Mouse (Mus musculus) MEL (cell line): ENCODE measurements around the gene Trnau1ap. TPM values are rescaled to one million over a fixed set of nuclear protein-coding genes. Genes with fewer than 3 reads are reported as not detected.

Source experiments
- DNase-seq: peaks from one replicate; pipeline ENCODE4 v3.0.0; 2011; ENCODE audit warnings: low read depth, low spot score
- H3K27ac ChIP-seq: 2 replicates; pipeline ENCODE4 v1.5.1; 2012; ENCODE audit warnings: low read depth, mild to moderate bottlenecking, control low read depth, low read length, moderate library complexity; ENCODE audit not compliant: control insufficient read depth
- H3K27me3 ChIP-seq, 2 experiments: fragments of 150-350 bp in 1 of 2; sonication (generic) in 1 of 2; 2 replicates each; pipeline ENCODE4 v1.6.1; 2012; ENCODE audit warnings: low read length in 2 of 2, mild to moderate bottlenecking in 2 of 2, improper control_type of control experiment in 1 of 2, moderate library complexity in 1 of 2; ENCODE audit not compliant: insufficient read depth in 2 of 2, control insufficient read depth in 1 of 2
- H3K36me3 ChIP-seq, 2 experiments: 2 replicates each; pipeline ENCODE4 v1.6.1; 2012 to 2014; ENCODE audit warnings: low read length in 2 of 2, improper control_type of control experiment in 1 of 2, inconsistent platforms in 1 of 2, mild to moderate bottlenecking in 1 of 2; ENCODE audit not compliant: insufficient read depth in 2 of 2, control insufficient read depth in 1 of 2
- H3K4me1 ChIP-seq, 2 experiments: fragments of 150-350 bp in 1 of 2; sonication (generic) in 1 of 2; 2 replicates each; pipeline ENCODE4 v1.6.1; 2012; ENCODE audit warnings: low read length in 2 of 2, improper control_type of control experiment in 1 of 2, mild to moderate bottlenecking in 1 of 2; ENCODE audit not compliant: insufficient read depth in 2 of 2, control insufficient read depth in 1 of 2
- H3K4me3 ChIP-seq, 2 experiments: fragments of 150-350 bp in 1 of 2; sonication (generic) in 1 of 2; 2 replicates each; pipeline ENCODE4 v1.5.1; 2012; ENCODE audit warnings: low read depth in 2 of 2, low read length in 2 of 2, mild to moderate bottlenecking in 2 of 2, moderate library complexity in 2 of 2, control low read depth in 1 of 2, improper control_type of control experiment in 1 of 2; ENCODE audit not compliant: control insufficient read depth in 1 of 2, insufficient read depth in 1 of 2
- H3K79me2 ChIP-seq: 2 replicates; pipeline ENCODE4 v1.6.1; 2012; ENCODE audit warnings: mild to moderate bottlenecking, low read length, moderate library complexity; ENCODE audit not compliant: control insufficient read depth, poor library complexity, insufficient read depth
- H3K9ac ChIP-seq: 2 replicates; pipeline ENCODE4 v1.6.1; 2012; ENCODE audit warnings: low read depth, mild to moderate bottlenecking, control low read depth, low read length, moderate library complexity; ENCODE audit not compliant: control insufficient read depth, poor library complexity, severe bottlenecking
- H3K9me3 ChIP-seq: fragments of 150-350 bp; sonication (generic); replicated peaks from 2 replicates; pipeline ENCODE4 v1.6.1; 2012; ENCODE audit warnings: mild to moderate bottlenecking, low read length, improper control_type of control experiment, moderate library complexity; ENCODE audit not compliant: insufficient read depth
- CHD2 ChIP-seq: IDR thresholded peaks from 2 replicates; pipeline ENCODE4 v1.6.1; 2011; ENCODE audit warnings: low read length, improper control_type of control experiment
- E2F4 ChIP-seq: IDR thresholded peaks from 2 replicates; pipeline ENCODE4 v1.6.1; 2011; ENCODE audit warnings: low read depth, low read length, improper control_type of control experiment, borderline replicate concordance
- JUND ChIP-seq: IDR thresholded peaks from 2 replicates; pipeline ENCODE4 v1.6.1; 2011; ENCODE audit warnings: low read depth, mild to moderate bottlenecking, improper control_type of control experiment, low read length
- MAX ChIP-seq: IDR thresholded peaks from 2 replicates; pipeline ENCODE4 v1.6.1; 2011; ENCODE audit warnings: low read length, improper control_type of control experiment
- MEF2A ChIP-seq: IDR thresholded peaks from 2 replicates; pipeline ENCODE4 v1.6.1; 2014; ENCODE audit warnings: low read depth, mild to moderate bottlenecking, inconsistent platforms, low read length, improper control_type of control experiment; ENCODE audit not compliant: poor library complexity, insufficient replicate concordance, severe bottlenecking; ENCODE audit errors: extremely low read depth
- MXI1 ChIP-seq: IDR thresholded peaks from 2 replicates; pipeline ENCODE4 v1.6.1; 2011; ENCODE audit warnings: mild to moderate bottlenecking, low read depth, low read length, improper control_type of control experiment
- NELFE ChIP-seq: IDR thresholded peaks from 2 replicates; pipeline ENCODE4 v1.6.1; 2011; ENCODE audit warnings: low read depth, low read length, improper control_type of control experiment
- POLR2AphosphoS5 ChIP-seq: IDR thresholded peaks from 2 replicates; pipeline ENCODE4 v1.6.1; 2012; ENCODE audit warnings: low read depth, borderline replicate concordance, mild to moderate bottlenecking, inconsistent platforms, low read length, moderate library complexity, mixed read lengths
- RAD21 ChIP-seq: IDR thresholded peaks from 2 replicates; pipeline ENCODE4 v1.6.1; 2011; ENCODE audit warnings: mild to moderate bottlenecking, low read depth, low read length, improper control_type of control experiment
- RCOR1 ChIP-seq: IDR thresholded peaks from 2 replicates; pipeline ENCODE4 v1.6.1; 2012; ENCODE audit warnings: low read depth, mild to moderate bottlenecking, inconsistent platforms, low read length, improper control_type of control experiment
- TBP ChIP-seq: IDR thresholded peaks from 2 replicates; pipeline ENCODE4 v1.8.0; 2011; ENCODE audit warnings: low read depth, low read length, improper control_type of control experiment
- USF1 ChIP-seq: IDR thresholded peaks from 2 replicates; pipeline ENCODE4 v1.6.1; 2014; ENCODE audit warnings: low read depth, mild to moderate bottlenecking, inconsistent platforms, low read length, improper control_type of control experiment, moderate library complexity
- ZC3H11A ChIP-seq: IDR thresholded peaks from 2 replicates; pipeline ENCODE4 v1.6.1; 2012; ENCODE audit warnings: low read depth, mild to moderate bottlenecking, inconsistent platforms, low read length, improper control_type of control experiment
- ZMIZ1 ChIP-seq: IDR thresholded peaks from 2 replicates; pipeline ENCODE4 v1.6.1; 2012; ENCODE audit warnings: low read depth, mild to moderate bottlenecking, inconsistent platforms, low read length, improper control_type of control experiment, moderate library complexity
- ZNF384 ChIP-seq: IDR thresholded peaks from 2 replicates; pipeline ENCODE4 v1.6.1; 2012; ENCODE audit warnings: low read depth, mild to moderate bottlenecking, inconsistent platforms, low read length, improper control_type of control experiment
- polyA plus RNA-seq, 2 experiments: library from polyadenylated mRNA; stranded (reverse) in 1 of 2; unstranded in 1 of 2; fragments of >175 nt in 1 of 2; fragments of >200 nt in 1 of 2; gene quantifications; 2 replicates each; pipeline versions ENCODE4 v1.2.1 to v1.2.4; 2012; ENCODE audit warnings: low replicate concordance in 2 of 2, low read depth in 1 of 2; ENCODE audit not compliant: insufficient read length in 2 of 2, insufficient read depth in 1 of 2, missing spikeins in 1 of 2
- total RNA-seq: library from RNA; depleted of rRNA; stranded (reverse); fragments of 300-350 nt; gene quantifications from 2 replicates; pipeline ENCODE4 v1.2.3, GENCODE M21; 2012

Trnau1ap gene
- total and polyA plus RNA-seq, 3 experiments, result 102 to 117 TPM; not detected in 1

- H3K79me2 ChIP-seq, result peaks cover 51% of the 10 kb centered on the region
- no peaks in the 10 kb centered on the region for H3K27me3 ChIP-seq
- peaks cover 5 to 25% of the 10 kb centered on the region in 2 experiments; a peak in 3 of 4 replicates for H3K4me1 ChIP-seq
- TF ChIP-seq USF1 (no peak), MXI1 (no peak)
- H3K4me3 ChIP-seq, result no peak overlapping the region
- no peak overlapping the region for H3K27ac ChIP-seq
- H3K36me3 ChIP-seq, result peaks cover 15 to 16% of the 10 kb centered on the region in 2 experiments
- DNase-seq, result no peak
- no peaks in the 10 kb centered on the region for H3K9me3 ChIP-seq
- H3K9ac ChIP-seq, result no peak overlapping the region
These were observed 9.6 kb upstream of the Trnau1ap start for GRCm38 (mm10) chr4:132338943-132339342.

GRCm38 (mm10) chr4:132332880-132333279 lies 3.5 kb upstream of the Trnau1ap start:
- H3K36me3 ChIP-seq, result peaks cover 4 to 9% of the 10 kb centered on the region in 2 experiments; a peak in 3 of 4 replicates
- H3K27ac ChIP-seq, result no peak overlapping the region

DNA sequence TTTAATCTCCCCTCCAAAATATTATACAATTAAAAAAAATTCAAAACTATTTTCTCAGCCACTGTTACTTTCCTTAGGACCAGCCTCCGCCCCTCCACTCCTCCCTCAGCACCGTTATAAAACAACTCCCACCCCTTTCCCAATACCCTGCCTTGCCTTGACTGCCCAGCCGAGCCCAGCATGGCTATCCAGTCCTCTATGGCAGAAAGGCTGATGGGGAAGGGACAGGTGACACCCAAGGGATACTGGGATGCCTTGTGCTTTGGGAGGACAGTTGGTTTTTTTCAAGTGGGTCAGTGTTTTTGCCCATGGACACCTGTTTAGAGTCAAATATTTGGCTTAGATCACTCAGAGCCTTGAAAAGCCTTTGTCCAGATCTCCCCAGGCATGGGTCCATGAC lies 2.6 kb upstream of the Trnau1ap start:
- no peak for DNase-seq
- Histone ChIP-seq H3K4me1 (peaks cover 4 to 21% of the 10 kb centered on the region in 2 experiments; a peak in 3 of 4 replicates), H3K4me3 (no peak overlapping the region), H3K79me2 (peaks cover 17% of the 10 kb centered on the region), H3K9ac (no peak overlapping the region), H3K27ac (no peak overlapping the region), H3K9me3 (no peaks in the 10 kb centered on the region), H3K27me3 (no peaks in the 10 kb centered on the region), H3K36me3 (peaks cover 5 to 9% of the 10 kb centered on the region in 2 experiments)
- TF ChIP-seq NELFE (no peak), ZNF384 (no peak), RAD21 (no peak), TBP (no peak), ZC3H11A (no peak), JUND (no peak), ZMIZ1 (no peak), MXI1 (no peak), POLR2AphosphoS5 (no peak), CHD2 (no peak), RCOR1 (no peak), MEF2A (no peak), MAX (no peak)

More at GRCm38 (mm10) chr4:132332880-132333279, 3.5 kb upstream of the Trnau1ap start:
- peaks cover 16% of the 10 kb centered on the region for H3K79me2 ChIP-seq
- H3K9ac ChIP-seq, result no peak overlapping the region
- H3K4me3 ChIP-seq, result no peak overlapping the region
- H3K27me3 ChIP-seq, result no peaks in the 10 kb centered on the region
- TF ChIP-seq E2F4 (no peak), CHD2 (no peak)
- no peak for DNase-seq
- no peaks in the 10 kb centered on the region for H3K9me3 ChIP-seq
- H3K4me1 ChIP-seq, result peaks cover 4 to 21% of the 10 kb centered on the region in 2 experiments; a peak in 3 of 4 replicates
